30 mouse cellular contexts compared by ENCODE assay signal in the genomic region with DNA sequence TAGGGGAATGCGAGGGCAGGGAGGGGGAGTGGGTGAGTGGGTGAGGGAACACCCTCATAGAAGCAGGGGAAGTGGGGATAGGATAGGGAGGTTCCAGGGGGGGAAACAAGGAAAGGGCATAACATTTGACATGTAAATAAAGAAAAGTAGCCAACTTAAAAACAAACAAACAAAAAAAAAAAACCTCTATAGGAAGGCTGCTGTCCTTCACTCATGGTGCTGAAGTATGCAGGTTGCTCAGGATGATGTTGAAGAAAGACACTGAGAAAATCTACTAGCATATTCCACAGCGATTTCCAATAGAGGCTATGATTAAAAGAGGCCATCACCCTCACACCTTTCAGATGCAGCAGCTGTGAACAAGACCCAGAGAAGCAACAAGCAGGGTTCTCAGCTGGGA.
DNase-seq lines count a peak whose midpoint lies in the region; ATAC-seq and TF ChIP-seq lines count a peak whose summit lies in the region.
"Had no signal": no experiment of that assay in that cellular context is flagged by ENCODE, and none has a peak within 500 bp of the region (broad histone marks: within the 10 kb centered on the region; RNA-seq: fewer than 3 reads in every experiment).

No protein-coding gene starts in this region.

- peak; percentile 36 for DNase-seq in kidney, postnatal 0 days (ENCODE audit: low spot score)
- DNase-seq in A20 (ENCODE audit: low read depth, low spot score) = peak; percentile 13
- DNase-seq in ZHBTc4 (ENCODE audit: low read depth, low spot score) = peak; percentile 17
- DNase-seq in forelimb bud, embryonic 11.5 days (ENCODE audit: low read depth, low spot score) = peak; percentile 29
- DNase-seq in cerebellum, postnatal 36 days = no peak
- no peak for DNase-seq in layer of hippocampus, adult 8-10 months (ENCODE audit: low spot score in 2 of 2)
- no peak for DNase-seq in cerebellum, postnatal 10 days
- DNase-seq: adrenal gland, postnatal 14 days; cerebellum, adult 11 months; cerebellum, adult 9-10 months; gastrocnemius, postnatal 14 days; kidney, adult 8-10 months; kidney, postnatal 14 days; left cerebral cortex, postnatal 4 days; right cerebral cortex, postnatal 4 days; thymus, adult 2 months had no signal

- TF ChIP-seq CTCF in kidney, postnatal 0 days (IDR thresholded peaks at IDR 0.05; ENCODE audit: low read depth) = no peak

- H3K27ac ChIP-seq in kidney, postnatal 0 days = no peak overlapping the region
- H3K27ac ChIP-seq in kidney, embryonic 15.5 days = no peak overlapping the region
- H3K27ac ChIP-seq: heart, embryonic 10.5 days; heart, embryonic 15.5 days; intestine, embryonic 15.5 days; layer of hippocampus, adult 2 months; liver, embryonic 15.5 days; lung, embryonic 15.5 days; midbrain, embryonic 13.5 days; neural tube, embryonic 13.5 days had no signal

- H3K9ac ChIP-seq in kidney, postnatal 0 days (ENCODE audit: low read depth, low read length) = no peak overlapping the region
- no peak overlapping the region for H3K9ac ChIP-seq in kidney, embryonic 15.5 days
- H3K9ac ChIP-seq: heart, embryonic 15.5 days; intestine, embryonic 15.5 days; liver, embryonic 15.5 days; lung, embryonic 15.5 days; midbrain, embryonic 13.5 days; neural tube, embryonic 13.5 days had no signal

- H3K9me3 ChIP-seq in kidney, postnatal 0 days (replicated peaks; ENCODE audit: low read length) = no peaks in the 10 kb centered on the region
- H3K9me3 ChIP-seq in kidney, embryonic 15.5 days (replicated peaks) = no peaks in the 10 kb centered on the region
- H3K9me3 ChIP-seq: heart, embryonic 10.5 days; heart, embryonic 15.5 days; intestine, embryonic 15.5 days; liver, embryonic 15.5 days; lung, embryonic 15.5 days; megakaryocyte, embryonic 14.5 days; midbrain, embryonic 13.5 days; neural tube, embryonic 13.5 days had no signal

- ATAC-seq in kidney, postnatal 0 days (replicated peaks; ENCODE audit: low FRiP score, low read depth) = no peak
- no peak for ATAC-seq in kidney, embryonic 15.5 days (replicated peaks; ENCODE audit: low FRiP score)
- ATAC-seq: CD4-positive, CD25-positive, alpha-beta regulatory T cell, adult 4 months; forebrain, embryonic 16.5 days; hindbrain, embryonic 16.5 days; intestine, embryonic 15.5 days; midbrain, embryonic 13.5 days had no signal

- no peaks in the 10 kb centered on the region for H3K27me3 ChIP-seq in kidney, postnatal 0 days (ENCODE audit: insufficient read depth, low read length)
- H3K27me3 ChIP-seq in kidney, embryonic 15.5 days = no peaks in the 10 kb centered on the region
- H3K27me3 ChIP-seq: heart, embryonic 15.5 days; intestine, embryonic 15.5 days; liver, embryonic 15.5 days; lung, embryonic 15.5 days; megakaryocyte, embryonic 14.5 days; midbrain, embryonic 13.5 days; neural tube, embryonic 13.5 days had no signal

- no peaks in the 10 kb centered on the region for H3K4me1 ChIP-seq in kidney, postnatal 0 days (replicated peaks; ENCODE audit: insufficient read depth, low read length)
- no peaks in the 10 kb centered on the region for H3K4me1 ChIP-seq in kidney, embryonic 15.5 days
- H3K4me1 ChIP-seq: heart, embryonic 10.5 days; heart, embryonic 15.5 days; intestine, embryonic 15.5 days; liver, embryonic 15.5 days; lung, embryonic 15.5 days; megakaryocyte, embryonic 14.5 days; midbrain, embryonic 13.5 days; neural tube, embryonic 13.5 days had no signal

- WGBS in kidney, postnatal 0 days = 68% methylated on average over 2 of the region's 2 CpGs
- WGBS in kidney, embryonic 15.5 days = 63% methylated on average over 2 of the region's 2 CpGs

- no peak overlapping the region for H3K4me2 ChIP-seq in kidney, postnatal 0 days (ENCODE audit: low read length)
- no peak overlapping the region for H3K4me2 ChIP-seq in kidney, embryonic 15.5 days
- H3K4me2 ChIP-seq: heart, embryonic 15.5 days; intestine, embryonic 15.5 days; liver, embryonic 15.5 days; lung, embryonic 15.5 days; midbrain, embryonic 13.5 days; neural tube, embryonic 13.5 days had no signal

- H3K4me3 ChIP-seq in kidney, postnatal 0 days (replicated peaks; ENCODE audit: low read depth, low read length) = no peak overlapping the region
- no peak overlapping the region for H3K4me3 ChIP-seq in kidney, embryonic 15.5 days (replicated peaks)
- H3K4me3 ChIP-seq: erythroblast, embryonic 14.5 days; heart, embryonic 10.5 days; heart, embryonic 15.5 days; intestine, embryonic 15.5 days; layer of hippocampus, adult 2 months; liver, embryonic 15.5 days; lung, embryonic 15.5 days; megakaryocyte, embryonic 14.5 days; midbrain, embryonic 13.5 days; neural tube, embryonic 13.5 days had no signal

- no peaks in the 10 kb centered on the region for H3K36me3 ChIP-seq in kidney, postnatal 0 days (ENCODE audit: insufficient read depth, low read length)
- H3K36me3 ChIP-seq in kidney, embryonic 15.5 days = no peaks in the 10 kb centered on the region
- H3K36me3 ChIP-seq: heart, embryonic 10.5 days; heart, embryonic 15.5 days; intestine, embryonic 15.5 days; liver, embryonic 15.5 days; lung, embryonic 15.5 days; midbrain, embryonic 13.5 days; neural tube, embryonic 13.5 days had no signal

Comparison
In these comparisons a context has a peak if more than half of its experiments do, and no peak if none do; other contexts are left out.
1. DNase-seq: peak in kidney, postnatal 0 days (single experiment), A20 (single experiment), ZHBTc4 (single experiment) and forelimb bud, embryonic 11.5 days (single experiment); none in cerebellum, postnatal 36 days (0 of 2), layer of hippocampus, adult 8-10 months (0 of 2) and cerebellum, postnatal 10 days (0 of 2).